Mouse (Mus musculus): ENCODE data around the gene Mrgprh.
A peak's percentile ranks its signal among the peaks of the same experiment; 100 is the strongest.
"Not testable (repeated sequence)": the region's sequence is repeated elsewhere in the genome, so short reads cannot be mapped to it uniquely, and the experiment has no call there.

Gene Mrgprh

DNA sequence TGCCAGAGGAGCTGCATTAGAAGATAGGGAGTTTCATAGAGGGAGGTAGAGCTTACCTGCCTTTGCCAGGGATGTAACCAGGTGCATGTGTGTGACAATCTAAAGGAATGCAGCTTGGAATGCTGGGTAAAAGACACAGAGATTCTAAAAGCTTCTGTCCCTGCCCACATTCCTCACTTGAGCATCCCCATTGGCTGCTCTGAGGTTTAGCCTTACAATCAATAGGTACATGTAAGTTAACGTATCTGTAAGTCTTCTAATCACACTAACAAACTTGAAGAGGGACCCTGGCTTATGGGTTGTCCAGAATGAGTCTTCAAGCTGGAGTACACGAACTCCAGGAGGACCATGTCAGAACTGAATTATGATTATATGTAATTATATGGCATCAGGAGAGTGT is 7.8 kb upstream of the Mrgprh start, which contains the start of gene Mas1:
Gene Mas1 (minus strand): TSS at position 101 of the 400 bp plus-strand sequence.
- DNase-seq (ENCODE audit: low spot score in 2 of 2): no peak

DNA sequence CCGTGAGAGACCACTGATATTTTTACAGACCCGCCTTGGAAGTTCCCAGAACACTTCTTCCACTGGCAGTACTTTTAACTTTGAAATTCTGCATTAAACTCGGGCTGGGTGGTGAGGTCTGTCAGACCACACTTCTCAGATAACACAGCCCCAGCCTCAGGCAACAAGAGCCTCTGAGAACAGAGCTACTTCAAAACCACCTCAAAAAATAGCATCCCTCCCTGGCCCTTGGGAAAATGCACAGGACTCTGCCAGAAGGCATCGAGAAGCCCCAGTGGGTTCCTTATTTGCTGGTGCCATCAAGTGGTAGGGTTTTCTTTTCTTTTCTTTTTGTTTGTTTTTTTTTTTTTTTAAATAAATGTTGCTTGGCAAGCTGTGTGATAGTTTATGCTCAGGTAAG is 7.2 kb upstream of the Mrgprh start:
- no peak for DNase-seq (ENCODE audit: low spot score in 2 of 2)

DNA sequence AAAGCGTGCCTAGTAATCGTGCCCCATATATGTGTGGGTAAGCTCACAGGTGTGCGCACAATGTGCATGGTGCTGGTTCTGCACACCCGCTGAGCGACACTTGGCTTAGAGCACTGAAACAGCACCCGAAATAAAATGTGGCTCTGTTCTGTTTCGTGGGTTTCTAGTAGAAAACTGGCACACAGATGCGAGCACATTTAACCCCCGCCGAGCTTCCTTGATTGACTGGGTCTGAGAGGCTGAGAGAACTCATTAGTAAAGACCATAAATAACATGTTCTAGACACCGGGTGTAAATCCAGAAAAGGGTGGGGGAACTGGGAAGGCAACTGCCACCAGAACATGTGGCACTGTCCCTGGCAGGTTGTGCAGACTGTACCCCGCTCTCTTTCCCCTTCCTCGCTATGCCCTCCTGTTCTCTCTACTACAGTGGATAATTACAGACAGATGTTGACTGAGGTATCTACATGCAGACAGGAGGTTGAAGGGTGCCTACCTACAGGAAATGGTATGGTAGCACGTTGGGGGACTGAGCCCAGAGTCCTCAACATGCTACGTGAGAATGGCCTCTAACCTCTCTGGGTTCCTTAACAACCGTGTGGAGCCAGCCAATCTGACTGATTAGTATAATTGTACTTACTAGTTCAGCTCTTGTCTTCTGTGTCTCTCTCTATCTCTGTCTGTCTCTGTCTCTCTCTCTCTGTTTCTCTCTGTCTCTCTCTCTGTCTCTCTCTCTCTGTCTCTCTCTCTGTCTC is 3.4 kb upstream of the Mrgprh start:
- no peak for DNase-seq (ENCODE audit: low spot score in 2 of 2)

DNA sequence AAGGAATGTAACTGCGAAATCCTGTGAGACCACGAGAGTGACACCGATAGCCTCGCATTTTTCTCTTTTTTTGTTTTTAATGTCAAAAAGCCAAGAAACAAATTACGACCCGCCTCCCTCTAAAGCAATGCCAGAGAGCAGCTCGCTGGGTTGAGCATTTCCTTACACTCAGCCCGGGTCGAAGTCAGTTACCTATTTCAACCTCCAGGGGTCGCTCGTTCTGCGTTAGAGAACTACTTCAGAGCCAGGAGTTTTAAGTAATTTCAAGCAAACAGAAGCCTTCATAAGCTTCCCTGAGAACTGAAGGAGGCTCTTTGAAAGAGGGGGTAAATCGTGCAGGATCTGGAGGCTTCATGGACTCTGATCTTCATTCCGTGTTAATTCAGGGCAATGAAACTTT is 4.3 kb downstream of the Mrgprh start:
- DNase-seq (ENCODE audit: low spot score in 2 of 2): peak; percentile 66 to 76

DNA sequence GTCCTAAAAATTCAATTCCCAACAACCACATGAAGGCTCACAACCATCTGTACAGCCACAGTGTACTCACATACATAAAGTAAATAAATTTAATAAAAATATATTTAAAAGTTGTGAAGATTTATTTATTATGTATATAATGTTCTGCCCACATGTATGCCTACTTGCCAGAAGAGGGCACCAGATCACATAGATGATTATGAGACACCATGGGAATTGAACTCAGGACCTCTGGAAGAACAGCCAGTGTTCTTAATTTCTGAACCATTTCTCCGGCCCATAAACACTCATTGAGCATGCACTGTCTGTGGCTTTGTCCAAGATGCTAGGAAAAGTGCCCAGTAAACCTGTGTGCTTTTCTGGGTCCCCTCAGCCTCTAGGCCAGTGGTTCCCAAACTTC is 5.4 kb downstream of the Mrgprh start:
- no peak for DNase-seq (ENCODE audit: low spot score in 2 of 2)

DNA sequence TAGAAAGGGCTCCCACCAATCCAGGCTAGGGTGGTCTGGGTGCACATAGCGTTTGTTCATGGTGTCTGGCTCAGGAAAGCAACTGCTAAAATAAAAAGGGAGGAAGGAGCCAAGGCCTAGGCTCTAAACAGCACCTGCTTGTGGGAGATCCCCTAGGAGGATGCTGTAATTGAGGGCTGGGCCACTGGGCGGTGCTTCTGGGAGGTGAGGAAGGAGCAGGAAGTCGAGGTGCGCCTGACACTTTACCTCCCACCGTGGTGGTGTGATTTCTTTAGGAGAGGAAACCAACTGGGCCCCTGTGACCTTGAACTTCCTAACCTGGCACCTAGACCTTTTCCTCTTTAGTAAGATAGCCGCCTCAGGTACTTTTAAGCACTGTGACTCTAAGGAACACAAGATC is 10.8 kb downstream of the Mrgprh start:
- DNase-seq (ENCODE audit: low spot score in 2 of 2): no peak

DNA sequence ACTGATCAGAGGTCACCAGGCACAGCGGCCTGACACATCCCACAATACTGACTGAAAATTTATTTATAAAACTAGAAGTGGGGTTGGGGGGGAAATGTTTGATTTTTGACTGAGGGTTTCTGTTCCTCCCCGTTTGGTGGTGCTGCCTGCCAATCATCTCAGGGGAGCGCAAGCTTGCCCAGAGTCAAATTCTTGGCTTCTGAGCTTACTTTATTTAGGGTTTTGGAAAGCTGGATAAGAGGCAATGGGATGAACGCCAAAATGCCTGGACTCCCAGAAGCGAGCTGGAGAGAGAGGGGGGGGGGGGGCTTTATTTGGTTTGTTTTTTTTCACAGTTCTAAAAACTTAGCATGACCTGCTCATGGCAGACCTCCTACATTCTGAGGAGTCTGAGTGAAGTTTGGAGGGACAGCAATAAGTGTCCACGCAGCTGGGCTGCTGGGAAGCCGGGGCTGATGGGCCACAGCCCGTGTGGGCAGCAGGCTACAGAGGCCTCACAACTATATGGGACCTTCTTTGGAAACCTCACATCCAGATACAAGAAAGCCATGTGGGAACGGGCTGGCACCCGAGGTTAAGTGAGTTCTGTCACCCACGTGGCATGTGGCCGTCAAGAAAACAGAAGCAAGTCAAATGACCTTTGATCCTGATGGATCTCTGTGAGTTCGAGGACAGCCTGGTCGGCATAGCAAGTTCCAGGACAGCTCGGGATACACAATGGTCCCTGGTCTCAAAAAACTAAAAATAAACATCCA is 11.4 kb downstream of the Mrgprh start:
- DNase-seq (ENCODE audit: low spot score in 2 of 2): no peak

DNA sequence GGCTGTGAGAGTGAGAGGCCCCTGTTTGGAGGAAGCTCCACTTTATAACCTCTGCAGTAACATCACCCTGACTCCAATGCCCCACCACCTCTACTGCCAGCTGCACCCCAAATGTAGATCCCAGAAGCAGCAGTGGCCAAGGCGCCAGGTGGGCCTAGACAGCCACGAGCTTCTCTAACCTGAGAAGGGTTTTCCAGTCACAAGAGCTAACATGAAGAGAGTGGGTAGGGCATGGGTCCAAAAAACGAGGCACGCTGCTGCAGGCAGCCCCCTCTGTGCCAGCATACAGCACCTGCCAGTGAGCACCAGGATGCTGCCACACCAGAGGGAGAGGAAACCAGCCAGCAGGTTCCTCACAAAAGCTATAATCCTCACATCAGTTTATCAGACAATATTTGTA is 15.2 kb downstream of the Mrgprh start:
- no peak for DNase-seq (ENCODE audit: low spot score in 2 of 2)

DNA sequence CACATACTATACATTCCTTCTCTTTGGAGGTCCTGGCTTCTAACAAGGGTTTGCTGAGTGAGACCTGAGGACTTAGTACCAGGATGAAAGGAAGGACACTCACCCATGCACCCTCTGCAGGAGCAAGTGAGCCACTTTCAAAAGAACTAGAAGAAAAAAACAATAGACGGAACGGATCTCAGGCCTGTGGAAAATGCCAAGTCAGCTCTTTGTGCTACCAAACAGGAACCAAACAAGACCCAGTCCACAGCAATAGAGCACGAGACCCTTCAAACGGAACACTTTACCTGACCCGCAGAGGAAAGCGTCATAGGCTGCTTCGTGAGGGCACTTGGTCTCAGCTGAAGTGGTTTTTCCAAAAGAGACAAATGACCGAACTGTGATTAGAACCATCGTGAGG is 16.2 kb downstream of the Mrgprh start:
- no peak for DNase-seq (ENCODE audit: low spot score in 2 of 2)

DNA sequence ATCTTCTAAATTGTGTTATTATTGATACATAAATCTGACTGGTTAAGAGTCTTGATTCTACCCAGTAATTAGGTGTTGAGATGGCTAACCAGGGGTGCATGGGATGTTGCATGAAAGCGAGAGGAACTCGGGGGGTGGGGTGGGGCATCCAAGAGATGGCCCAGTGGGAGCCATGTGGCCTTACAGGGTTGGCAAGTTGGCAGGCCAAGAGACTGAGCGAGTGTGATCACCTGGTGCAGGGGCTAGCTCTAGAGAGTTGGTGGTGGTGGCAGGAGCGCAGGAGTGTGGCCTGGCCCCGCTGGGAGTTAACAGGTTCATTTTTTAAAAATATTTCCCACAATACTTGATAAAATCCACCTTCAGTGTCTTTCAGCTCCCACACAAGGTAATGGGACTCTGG is 21.8 kb downstream of the Mrgprh start:
- DNase-seq (ENCODE audit: low spot score in 2 of 2): no peak

DNA sequence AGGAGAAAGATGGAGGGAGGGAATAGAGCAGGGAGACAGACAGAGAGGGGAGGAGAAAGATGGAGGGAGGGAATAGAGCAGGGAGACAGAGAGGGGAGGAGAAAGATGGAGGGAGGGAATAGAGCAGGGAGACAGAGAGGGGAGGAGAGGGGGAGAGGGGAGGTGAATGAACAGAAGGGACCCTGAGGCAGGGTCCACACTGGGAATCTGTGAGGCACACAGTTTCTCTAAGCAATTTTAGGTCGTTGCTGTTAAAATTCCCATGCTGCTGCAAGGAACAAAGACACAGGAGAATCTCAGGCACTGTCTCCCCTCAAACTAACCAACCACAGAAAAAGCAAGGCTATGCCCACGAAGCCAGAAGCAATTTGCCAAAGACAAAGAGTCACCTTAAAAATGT is 22.8 kb downstream of the Mrgprh start:
- not testable (repeated sequence) for DNase-seq (ENCODE audit: low spot score in 2 of 2)

DNA sequence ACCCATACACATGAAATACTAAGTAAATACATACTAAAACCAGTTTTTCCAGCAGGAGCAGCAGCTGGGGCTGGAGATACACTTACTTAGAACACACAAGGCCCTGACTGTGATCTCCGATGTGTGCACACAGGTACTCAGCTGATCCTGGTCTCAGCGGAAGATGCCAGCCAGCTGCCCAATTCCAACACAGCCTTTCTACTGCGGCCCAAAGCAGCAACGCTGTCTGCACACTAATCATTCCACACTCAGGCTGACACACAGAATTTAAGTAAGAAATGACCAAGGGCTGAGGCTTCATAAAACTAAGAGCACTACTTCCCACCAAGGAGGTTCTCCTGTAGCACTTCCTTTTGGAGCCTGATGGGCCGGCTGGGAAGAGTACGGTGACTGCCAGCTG is 26.5 kb downstream of the Mrgprh start:
- DNase-seq (ENCODE audit: low spot score in 2 of 2): no peak

DNA sequence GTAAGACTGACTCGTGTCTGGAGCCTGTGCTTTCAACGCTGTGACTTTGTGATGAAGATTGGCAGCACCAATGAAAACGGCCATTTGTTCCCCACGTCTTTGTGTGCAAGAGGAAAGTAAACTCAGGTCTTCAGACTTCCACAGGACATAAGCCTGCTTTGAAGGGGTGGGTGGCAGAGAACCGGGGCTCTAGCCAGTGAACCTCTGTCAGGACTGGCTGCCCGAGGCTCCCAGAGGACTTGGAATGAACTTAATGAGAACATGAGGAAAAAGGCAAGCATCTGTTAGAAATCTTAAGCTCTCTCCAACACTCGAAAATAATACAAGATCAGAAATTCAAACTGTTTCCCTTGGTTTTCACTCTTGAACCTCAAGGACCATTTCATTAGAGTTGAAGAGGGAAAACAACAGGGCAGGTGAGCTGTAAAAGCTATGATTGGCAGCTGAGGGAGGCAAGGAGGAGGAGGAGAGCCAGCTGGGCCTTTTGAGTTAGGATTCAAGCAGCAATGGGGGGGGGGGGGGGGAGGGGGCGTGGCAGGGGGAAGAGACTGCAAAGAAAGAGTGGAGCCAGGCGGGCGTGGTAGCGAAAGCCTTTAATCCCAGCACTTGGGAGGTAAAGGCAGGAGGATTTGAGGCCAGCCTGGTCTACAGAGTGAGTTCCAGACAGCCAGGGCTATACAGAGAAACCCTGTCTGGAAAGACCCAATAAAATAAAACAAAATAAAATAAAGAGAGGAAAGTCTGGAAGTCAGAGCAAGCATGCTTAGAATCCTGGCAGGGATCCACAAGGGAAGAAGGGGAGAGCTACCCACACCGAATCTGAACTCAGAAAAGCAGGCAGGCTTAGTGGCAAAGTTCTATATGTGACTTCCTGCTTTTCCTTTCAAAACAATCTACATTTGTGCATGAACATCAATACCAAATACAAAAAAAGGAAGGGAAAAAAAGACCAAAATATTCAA is 27.8 kb downstream of the Mrgprh start:
- DNase-seq (ENCODE audit: low spot score in 2 of 2): no peak

DNA sequence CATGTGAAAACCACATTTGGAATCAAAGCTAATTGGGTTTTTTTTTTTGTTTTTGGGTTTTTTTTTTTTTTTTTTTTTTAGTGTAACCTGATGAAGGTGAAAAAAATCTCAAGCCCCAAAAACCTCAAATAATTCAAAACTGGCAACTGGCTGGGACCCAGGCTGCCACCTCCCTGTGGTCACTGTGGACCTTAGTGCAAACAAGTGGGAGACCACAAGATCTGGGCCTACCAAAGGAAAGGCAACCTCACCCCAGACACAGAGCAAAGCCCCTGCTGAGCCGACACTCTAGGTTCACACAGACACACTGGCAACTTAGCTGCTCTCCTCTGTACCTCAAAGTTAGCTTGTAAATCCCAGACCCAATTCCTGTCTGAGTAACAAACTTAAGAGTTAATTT is 28.5 kb downstream of the Mrgprh start:
- DNase-seq (ENCODE audit: low spot score in 2 of 2): peak in 1 of 2 experiments; percentile 4

DNA sequence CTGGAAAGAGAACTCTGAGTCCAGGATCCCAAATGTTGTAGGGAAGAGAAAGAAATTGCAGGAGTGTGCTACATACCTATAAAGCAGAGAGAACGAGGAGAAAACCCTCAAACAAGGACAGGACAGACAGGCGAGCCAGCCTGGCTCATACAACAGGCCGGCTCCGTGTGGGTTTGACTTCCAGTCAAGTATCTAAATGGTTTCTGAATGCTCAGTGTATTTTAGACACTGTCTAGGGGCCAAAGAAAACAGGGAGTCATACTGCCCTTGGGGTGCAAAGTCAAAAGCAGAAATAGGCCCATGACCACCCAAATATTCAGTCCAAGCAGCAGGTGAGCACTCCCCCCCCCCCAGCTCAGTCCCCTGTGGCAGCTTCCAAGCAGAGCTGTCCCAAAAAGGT is 30.0 kb downstream of the Mrgprh start:
- DNase-seq (ENCODE audit: low spot score in 2 of 2): no peak

DNA sequence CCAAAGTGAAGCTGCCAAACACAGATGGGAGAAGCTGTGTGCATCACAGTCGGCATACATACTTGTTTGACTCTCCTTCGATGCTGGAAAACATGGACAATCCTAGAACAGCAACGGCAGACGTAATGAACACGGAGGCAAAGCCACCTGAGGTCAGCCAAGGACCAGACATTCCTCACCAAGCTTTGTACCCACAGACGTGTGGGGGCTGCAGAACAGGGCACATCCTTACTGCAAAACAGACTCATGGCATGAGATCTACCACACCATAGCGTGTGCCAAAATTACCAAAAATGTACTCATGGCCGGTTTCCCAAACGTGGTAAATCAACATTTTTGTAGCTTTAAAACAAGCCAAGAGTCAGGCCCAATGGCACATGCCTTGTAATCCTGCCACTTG is 30.6 kb downstream of the Mrgprh start:
- DNase-seq (ENCODE audit: low spot score in 2 of 2): no peak

DNA sequence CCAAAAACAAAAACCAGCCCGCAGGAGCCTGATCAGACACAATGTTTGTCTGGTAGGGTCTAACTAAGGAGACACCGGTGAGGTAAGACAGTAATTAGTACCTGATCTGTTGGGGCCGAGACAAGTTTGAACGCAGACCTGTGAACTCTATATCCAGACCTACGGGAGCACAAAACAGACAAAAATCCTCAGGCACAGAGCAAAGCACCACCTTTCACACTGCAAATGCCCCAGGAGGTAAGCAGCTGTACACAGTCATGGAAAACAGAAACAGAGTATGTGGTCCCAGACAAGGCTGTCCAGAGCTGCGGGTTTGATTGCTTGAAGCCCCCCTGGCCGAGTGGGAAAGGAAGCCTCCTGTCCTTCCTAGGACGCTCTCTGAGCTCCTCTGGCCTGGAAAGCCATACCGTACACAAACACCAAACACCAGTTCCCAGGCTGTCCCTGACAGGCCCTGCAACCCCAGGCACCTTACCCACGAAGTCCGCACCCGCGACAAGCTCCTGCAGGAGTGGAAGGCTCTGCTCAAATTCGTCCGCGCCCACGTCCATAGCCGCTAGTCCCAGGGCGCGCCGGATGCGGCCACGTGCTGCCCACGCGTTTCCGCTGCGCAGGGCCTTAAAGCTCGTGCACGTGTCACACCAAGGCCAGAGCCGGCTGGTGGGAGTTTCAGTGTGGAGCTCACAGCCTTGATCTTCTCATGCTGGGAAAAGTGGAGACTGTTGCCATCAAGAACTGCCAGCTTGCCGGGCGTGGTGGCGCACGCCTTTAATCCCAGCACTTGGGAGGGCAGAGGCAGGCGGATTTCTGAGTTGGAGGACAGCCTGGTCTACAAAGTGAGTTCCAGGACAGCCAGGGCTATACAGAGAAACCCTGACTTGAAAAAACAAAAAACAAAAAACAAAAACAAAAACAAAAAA is 33.8 kb downstream of the Mrgprh start, which contains the start of gene Pnldc1:
Gene Pnldc1 (minus strand): TSS at position 870 of the 920 bp plus-strand sequence.
- no peak for DNase-seq (ENCODE audit: low spot score in 2 of 2)

DNA sequence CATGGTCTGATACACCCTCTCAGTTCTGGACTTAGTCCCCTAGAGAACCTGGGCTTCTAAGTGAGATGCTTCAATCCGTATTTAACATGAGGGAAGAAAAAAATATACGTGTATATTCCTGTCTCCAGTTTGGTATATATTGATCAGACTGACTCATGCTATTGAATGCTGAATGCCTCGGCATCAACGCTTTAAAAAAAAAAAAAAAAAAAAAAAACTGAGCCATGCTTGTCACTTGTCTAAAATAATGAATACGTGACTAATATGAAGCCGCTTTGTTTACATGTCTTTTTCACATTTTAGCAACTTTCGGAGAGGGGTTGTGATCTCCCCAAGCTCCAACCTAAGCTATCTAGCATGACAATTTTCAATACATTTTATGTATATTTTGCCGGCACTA is 34.6 kb downstream of the Mrgprh start:
- no peak for DNase-seq (ENCODE audit: low spot score in 2 of 2)

DNA sequence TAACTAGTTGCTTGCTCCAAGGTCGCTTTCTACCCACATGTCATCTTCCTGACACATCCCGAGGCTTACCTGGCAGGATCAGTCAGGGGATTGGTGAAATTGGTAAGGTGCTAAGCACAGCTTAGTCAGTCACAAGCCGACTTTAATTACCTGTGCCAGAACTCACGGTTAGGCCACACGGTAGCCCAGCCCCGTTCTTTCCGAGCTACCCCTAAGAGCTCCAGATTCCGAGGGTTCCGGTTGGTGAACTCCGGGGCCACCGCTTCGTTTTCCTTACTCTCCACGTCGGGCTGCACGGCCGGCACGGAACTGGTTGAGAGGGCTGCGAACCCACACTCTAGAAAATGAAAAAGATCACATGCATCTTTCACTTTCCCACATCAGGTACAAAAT is 39.6 kb downstream of the Mrgprh start, which contains the start of gene Tcp1:
Gene Tcp1 (plus strand): TSS at position 214 of the 393 bp plus-strand sequence.
- peak in 1 of 2 experiments; percentile 1 for DNase-seq (ENCODE audit: low spot score in 2 of 2)

DNA sequence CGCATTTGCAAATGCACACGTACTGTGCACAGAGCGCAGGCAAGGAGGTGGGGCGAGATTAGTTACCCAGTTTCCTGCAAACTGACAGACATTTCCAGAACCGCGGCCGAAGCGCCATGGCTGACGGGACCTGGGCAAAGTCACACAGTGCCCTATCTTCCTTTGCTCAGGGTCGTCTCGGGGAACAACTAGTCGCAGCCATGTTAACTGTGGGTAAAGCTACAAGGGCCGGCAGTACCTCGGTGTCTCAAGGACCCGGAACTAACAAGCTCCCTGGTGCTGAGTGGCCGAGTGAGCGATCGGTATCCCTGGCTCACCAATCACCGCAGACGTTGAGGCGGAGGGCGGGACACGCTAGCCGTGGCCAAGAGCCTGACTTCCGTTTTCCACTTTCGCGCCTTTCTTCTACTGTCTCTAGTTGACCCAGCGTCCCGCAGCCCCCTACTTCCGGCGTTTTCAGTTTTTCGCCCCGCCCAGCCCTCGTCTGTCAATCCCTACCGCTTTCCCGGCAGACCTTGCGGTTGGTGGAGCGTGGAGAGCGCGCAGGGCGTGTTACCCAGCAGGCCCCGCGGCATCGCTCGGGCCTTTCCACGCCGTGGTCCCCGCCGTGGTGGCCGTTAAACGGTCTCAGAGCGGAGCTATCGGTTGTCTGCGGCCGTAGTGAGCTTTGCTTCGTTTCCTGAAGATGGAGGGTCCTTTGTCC is 40.2 kb downstream of the Mrgprh start, which contains the start of gene Mrpl18:
Gene Mrpl18 (minus strand): TSS at position 465 of the 703 bp plus-strand sequence.
- peak; percentile 99 for DNase-seq (ENCODE audit: low spot score in 2 of 2)

Measured in natural killer cell, adult 2 months (primary cell).